Mouse (Mus musculus): ENCODE measurements around the gene Sf3b4. TPM values are rescaled to one million over a fixed set of nuclear protein-coding genes. Genes with fewer than 3 reads are reported as not detected.
A peak's percentile ranks its signal among the peaks of the same experiment; 100 is the strongest.

The Sf3b4 gene
- polyA plus RNA-seq, 1 experiment from 2014 or later: 68.4 TPM

DNA sequence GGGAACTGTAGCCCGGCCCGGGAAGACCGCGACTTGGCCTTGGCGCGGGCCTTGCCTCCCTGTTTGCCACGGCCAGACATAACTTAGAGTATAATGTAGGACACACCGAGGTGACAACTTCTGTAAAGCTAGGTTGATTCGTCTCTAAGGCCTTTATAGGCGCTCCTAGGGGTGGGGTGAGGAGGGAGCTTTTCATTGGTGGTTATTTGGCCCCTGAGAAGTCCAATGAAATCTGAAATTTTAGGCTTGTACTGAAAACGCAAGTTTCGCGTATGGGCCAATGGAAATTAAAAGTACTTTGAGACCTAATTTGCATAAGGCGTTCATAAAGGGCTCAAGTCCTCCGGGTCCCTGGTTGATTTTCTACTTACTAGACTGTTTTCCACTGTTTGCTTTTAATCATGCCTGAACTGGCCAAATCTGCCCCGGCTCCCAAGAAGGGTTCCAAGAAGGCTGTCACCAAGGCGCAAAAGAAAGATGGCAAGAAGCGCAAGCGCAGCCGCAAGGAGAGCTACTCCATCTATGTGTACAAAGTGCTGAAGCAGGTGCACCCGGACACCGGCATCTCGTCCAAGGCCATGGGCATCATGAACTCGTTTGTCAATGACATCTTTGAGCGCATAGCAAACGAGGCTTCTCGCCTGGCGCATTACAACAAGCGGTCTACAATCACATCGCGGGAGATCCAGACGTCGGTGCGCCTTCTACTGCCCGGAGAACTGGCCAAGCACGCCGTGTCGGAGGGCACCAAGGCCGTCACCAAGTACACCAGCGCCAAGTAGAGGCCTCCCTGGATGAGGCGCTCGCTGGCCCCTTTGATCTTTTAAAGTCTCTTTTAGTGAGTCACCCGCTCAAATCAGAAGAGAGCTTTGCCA lies 48.9 kb downstream of the Sf3b4 start, which contains the start of the genes Hist2h2ac and Hist2h2be:
Hist2h2ac (minus strand) TSS at position 116 of the 875 bp plus-strand sequence.
Hist2h2be (plus strand) TSS at position 355 of the 875 bp plus-strand sequence.
- TF ChIP-seq CTCF (IDR thresholded peaks at IDR 0.05) (0 out of 2 replicates have a peak, but pooled peaks have one; percentile 20), EP300 (IDR thresholded peaks at IDR 0.05) (no peak; the same call in none of the 2 replicates)
- 1% methylated on average over 43 of the region's 43 CpGs for WGBS

DNA sequence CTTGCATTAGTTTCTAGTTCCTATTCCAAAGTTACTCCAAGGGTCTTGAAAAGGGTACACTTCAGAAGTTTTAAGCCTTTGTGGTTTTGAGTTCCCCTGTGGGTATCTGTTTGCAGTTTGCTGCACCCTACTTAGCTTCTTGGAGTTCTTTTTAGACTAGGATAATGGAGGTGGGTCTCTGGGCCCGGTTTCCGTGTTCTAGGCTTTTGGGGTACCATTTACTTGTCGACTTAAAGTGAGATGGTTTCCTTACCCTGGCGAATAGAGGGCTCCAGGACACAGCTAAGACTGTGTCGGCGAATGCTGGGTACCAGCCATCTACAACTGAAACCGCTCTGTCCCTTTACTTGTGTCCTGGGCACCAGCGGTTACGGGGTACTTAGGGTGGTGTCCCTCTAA lies 49.5 kb downstream of the Sf3b4 start:
- Histone ChIP-seq H3K36me3 (ENCODE audit: insufficient read depth, low read length) (no peaks in the 10 kb centered on the region), H3K4me3 (ENCODE audit: low read depth, low read length) (peak overlapping the region; percentile 64), H3K4me1 (ENCODE audit: insufficient read depth, low read depth, low read length) (peaks cover 9% of the 10 kb centered on the region; the same call in 1 of the 2 replicates), H3K27ac (ENCODE audit: low read length) (peak overlapping the region; percentile 98), H3K27me3 (replicated peaks; ENCODE audit: insufficient read depth, low read length) (no peaks in the 10 kb centered on the region), H3K9ac (replicated peaks; ENCODE audit: low read depth) (0 out of 2 replicates have a peak overlapping the region, but pooled peaks have one; percentile 37), H3K4me2 (replicated peaks; ENCODE audit: low read depth, low read length) (peak overlapping the region; percentile 74), H3K9me3 (ENCODE audit: low read length) (no peaks in the 10 kb centered on the region)
- no peak for DNase-seq (ENCODE audit: low spot score)
- 22% methylated on average over 9 of the region's 9 CpGs for WGBS
- ATAC-seq: no peak
- TF ChIP-seq CTCF (IDR thresholded peaks at IDR 0.05): no peak
- no peak for TF ChIP-seq EP300 (IDR thresholded peaks at IDR 0.05)

More for the DNA sequence above, 48.9 kb downstream of the Sf3b4 start, which contains the start of the genes Hist2h2ac and Hist2h2be:
- H3K4me2 ChIP-seq (replicated peaks; ENCODE audit: low read depth, low read length): peak within 1 kb of the TSS; percentile 74
- no peaks in the 10 kb centered on the region for H3K27me3 ChIP-seq (replicated peaks; ENCODE audit: insufficient read depth, low read length)
- H3K27ac ChIP-seq (ENCODE audit: low read length): peak within 1 kb of the TSS; percentile 98
- DNase-seq (ENCODE audit: low spot score): peak; percentile 98
- H3K4me1 ChIP-seq (ENCODE audit: insufficient read depth, low read depth, low read length): peaks cover 9% of the 10 kb centered on the region; the same call in 1 of the 2 replicates
- peak within 1 kb of the TSS; percentile 64 for H3K4me3 ChIP-seq (ENCODE audit: low read depth, low read length)
- H3K36me3 ChIP-seq (ENCODE audit: insufficient read depth, low read length): no peaks in the 10 kb centered on the region
- ATAC-seq: peak; percentile 93
- H3K9ac ChIP-seq (replicated peaks; ENCODE audit: low read depth): peak within 1 kb of the TSS; percentile 89
- no peaks in the 10 kb centered on the region for H3K9me3 ChIP-seq (ENCODE audit: low read length)

DNA sequence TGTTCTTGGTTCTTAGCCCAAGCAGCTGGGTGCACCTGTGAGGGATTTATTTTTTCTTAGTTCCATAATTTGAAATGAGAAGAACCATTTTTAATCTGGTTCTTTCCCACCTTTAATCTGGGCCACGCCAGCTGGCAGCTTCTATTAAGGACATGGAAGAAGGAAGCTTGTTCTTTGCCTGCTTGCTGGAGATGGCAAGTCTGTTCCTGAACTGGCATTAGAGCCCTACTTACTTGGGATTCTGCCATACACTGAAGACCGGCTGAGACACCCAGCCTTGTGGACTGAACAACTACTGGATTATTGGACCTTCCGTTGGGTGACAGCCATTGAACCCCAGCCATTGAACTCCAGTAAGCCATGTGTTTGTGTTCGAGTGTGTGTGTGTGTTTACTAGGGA lies 50.6 kb downstream of the Sf3b4 start:
- ATAC-seq: no peak
- no peaks in the 10 kb centered on the region for H3K36me3 ChIP-seq (ENCODE audit: insufficient read depth, low read length)
- H3K27me3 ChIP-seq (replicated peaks; ENCODE audit: insufficient read depth, low read length): no peaks in the 10 kb centered on the region
- no peak for DNase-seq (ENCODE audit: low spot score)
- 84% methylated on average over 4 of the region's 4 CpGs for whole genome bisulfite sequencing
- H3K9me3 ChIP-seq (ENCODE audit: low read length): no peaks in the 10 kb centered on the region
- H3K9ac ChIP-seq (replicated peaks; ENCODE audit: low read depth): no peak overlapping the region
- H3K4me3 ChIP-seq (ENCODE audit: low read depth, low read length): no peak overlapping the region
- peaks cover 9% of the 10 kb centered on the region; the same call in 1 of the 2 replicates for H3K4me1 ChIP-seq (ENCODE audit: insufficient read depth, low read depth, low read length)
- TF ChIP-seq CTCF (IDR thresholded peaks at IDR 0.05): no peak
- no peak for TF ChIP-seq EP300 (IDR thresholded peaks at IDR 0.05)
- no peak overlapping the region for H3K27ac ChIP-seq (ENCODE audit: low read length)
- H3K4me2 ChIP-seq (replicated peaks; ENCODE audit: low read depth, low read length): no peak overlapping the region; the same call in 1 of the 2 replicates

DNA sequence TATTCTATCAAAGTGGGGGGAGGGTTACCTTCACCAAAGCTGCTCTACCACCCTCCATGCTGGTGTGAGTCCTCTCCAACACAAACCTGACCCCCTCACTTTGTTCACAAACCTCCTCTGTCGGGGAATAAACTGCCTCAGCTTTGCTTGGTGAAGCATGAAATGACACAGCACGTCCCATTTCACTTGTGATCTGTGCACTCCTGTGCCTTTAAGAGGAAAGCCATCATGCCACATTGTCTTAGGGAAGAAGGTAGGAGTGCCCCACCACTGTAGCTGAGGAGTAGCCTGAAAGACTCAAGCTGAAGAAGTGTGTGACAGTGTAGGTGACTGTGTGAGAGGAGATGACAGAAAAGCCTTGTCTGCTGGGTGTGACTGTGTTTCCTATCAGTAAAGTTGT lies 53.3 kb downstream of the Sf3b4 start:
- DNase-seq (ENCODE audit: low spot score) (no peak), ATAC-seq (no peak)
- Histone ChIP-seq H3K4me3 (ENCODE audit: low read depth, low read length) (no peak overlapping the region), H3K27me3 (replicated peaks; ENCODE audit: insufficient read depth, low read length) (no peaks in the 10 kb centered on the region), H3K36me3 (ENCODE audit: insufficient read depth, low read length) (no peaks in the 10 kb centered on the region), H3K9ac (replicated peaks; ENCODE audit: low read depth) (no peak overlapping the region), H3K4me1 (ENCODE audit: insufficient read depth, low read depth, low read length) (peaks cover 9% of the 10 kb centered on the region; the same call in 1 of the 2 replicates), H3K4me2 (replicated peaks; ENCODE audit: low read depth, low read length) (no peak overlapping the region), H3K9me3 (ENCODE audit: low read length) (no peaks in the 10 kb centered on the region), H3K27ac (ENCODE audit: low read length) (no peak overlapping the region)
- TF ChIP-seq EP300 (IDR thresholded peaks at IDR 0.05): no peak
- TF ChIP-seq CTCF (IDR thresholded peaks at IDR 0.05): no peak
- 48% methylated on average over 2 of the region's 2 CpGs for WGBS

Small RNA genes lying within 50 kb of the gene (microRNA-seq; reads per million reads assigned to microRNA genes)
- not detected for gene Gm44492

Other genes starting within 250 kb of the Sf3b4 start
- gene Anp32e, start 243.1 kb upstream of the Sf3b4 start, polyA plus RNA-seq (2015; fragmentation: Nextera tagmentation; extraction: Ambion mirVana): 72.5 and 79.6 TPM in 2 replicates
- gene Plekho1, start 176.3 kb upstream of the Sf3b4 start, polyA plus RNA-seq (2015; fragmentation: Nextera tagmentation; extraction: Ambion mirVana): 53.5 and 55.4 TPM in 2 replicates
- gene Vps45, start 113.9 kb upstream of the Sf3b4 start, polyA plus RNA-seq (2015; fragmentation: Nextera tagmentation; extraction: Ambion mirVana): 32.3 and 32.8 TPM in 2 replicates
- gene Otud7b, start 67.8 kb upstream of the Sf3b4 start, polyA plus RNA-seq (2015; fragmentation: Nextera tagmentation; extraction: Ambion mirVana): 30.2 and 30.6 TPM in 2 replicates
- 7.5 and 11.3 TPM in 2 replicates for gene Mtmr11, start 10.3 kb upstream of the Sf3b4 start, polyA plus RNA-seq (2015; fragmentation: Nextera tagmentation; extraction: Ambion mirVana)
- 1.9 and 2.2 TPM in 2 replicates for gene Sv2a, start 8.8 kb downstream of the Sf3b4 start, polyA plus RNA-seq (2015; fragmentation: Nextera tagmentation; extraction: Ambion mirVana)
- gene Bola1, start 47.4 kb downstream of the Sf3b4 start, polyA plus RNA-seq (2015; fragmentation: Nextera tagmentation; extraction: Ambion mirVana): 50.1 and 51.1 TPM in 2 replicates
- gene Hist2h2ab, start 47.5 kb downstream of the Sf3b4 start, polyA plus RNA-seq (2015; fragmentation: Nextera tagmentation; extraction: Ambion mirVana): 0.31 TPM in 1 of 2 replicates, not detected in the other
- 3.0 and 3.6 TPM in 2 replicates for gene Hist2h2ac, start 48.5 kb downstream of the Sf3b4 start, polyA plus RNA-seq (2015; fragmentation: Nextera tagmentation; extraction: Ambion mirVana)
- 2.3 and 4.0 TPM in 2 replicates for gene Hist2h2be, start 48.8 kb downstream of the Sf3b4 start, polyA plus RNA-seq (2015; fragmentation: Nextera tagmentation; extraction: Ambion mirVana)
- 1.8 and 2.2 TPM in 2 replicates for gene Hist2h3c2, start 66.8 kb downstream of the Sf3b4 start, polyA plus RNA-seq (2015; fragmentation: Nextera tagmentation; extraction: Ambion mirVana)
- gene Hist2h2aa2, start 67.9 kb downstream of the Sf3b4 start, polyA plus RNA-seq (2015; fragmentation: Nextera tagmentation; extraction: Ambion mirVana): 168 and 196 TPM in 2 replicates
- gene Hist2h2aa1, start 73.2 kb downstream of the Sf3b4 start, polyA plus RNA-seq (2015; fragmentation: Nextera tagmentation; extraction: Ambion mirVana): 56.2 and 60.0 TPM in 2 replicates
- gene Hist2h3c1, start 74.4 kb downstream of the Sf3b4 start, polyA plus RNA-seq (2015; fragmentation: Nextera tagmentation; extraction: Ambion mirVana): 0.77 TPM in 1 of 2 replicates, not detected in the other
- gene Hist2h4, start 91.0 kb downstream of the Sf3b4 start, polyA plus RNA-seq (2015; fragmentation: Nextera tagmentation; extraction: Ambion mirVana): 9.7 and 9.8 TPM in 2 replicates
- gene Hist2h3b, start 96.3 kb downstream of the Sf3b4 start, polyA plus RNA-seq (2015; fragmentation: Nextera tagmentation; extraction: Ambion mirVana): 12.5 and 12.9 TPM in 2 replicates
- gene Hist2h2bb, start 97.4 kb downstream of the Sf3b4 start, polyA plus RNA-seq (2015; fragmentation: Nextera tagmentation; extraction: Ambion mirVana): 0.48 and 2.9 TPM in 2 replicates
- gene Fcgr1, start 121.6 kb downstream of the Sf3b4 start, polyA plus RNA-seq (2015; fragmentation: Nextera tagmentation; extraction: Ambion mirVana): 4.7 and 5.3 TPM in 2 replicates